Mouse (Mus musculus) heart, postnatal 0 days (tissue): ENCODE data around the gene Afap1.

Experiments
- CTCF ChIP-seq: IDR thresholded peaks from 2 replicates; pipeline ENCODE4 v1.5.1; 2016; ENCODE audit warnings: antibody characterized with exemption, control low read depth, low read depth
- EP300 ChIP-seq: IDR thresholded peaks from 2 replicates; pipeline ENCODE4 v1.6.1; 2016; ENCODE audit warnings: antibody characterized with exemption, low read depth

- peak; percentile 58 for TF ChIP-seq CTCF
- TF ChIP-seq EP300 = no peak
Measured at GRCm38 (mm10) chr5:36018366-36018765, 125.2 kb downstream of the Afap1 start.
